Mouse (Mus musculus): ENCODE measurements at regions not wholly inside any gene's neighbourhood (a gene's known extent, or its start where the extent isn't known, plus 50 kb on each side); places are given as distances from the start of the nearest gene placed in this dataset.

GRCm38 (mm10) chr10:46226837-46227402 is 649.3 kb downstream of the Hace1 start:
- no peaks in the 10 kb centered on the region for H3K9me3 ChIP-seq (ENCODE audit: control insufficient read depth, low read length)
- no peak overlapping the region for H3K27ac ChIP-seq
- no peak overlapping the region for H3K9ac ChIP-seq (replicated peaks)
- H3K4me1 ChIP-seq (replicated peaks; ENCODE audit: control insufficient read depth in 2 of 2, insufficient read depth in 2 of 2, low read length in 1 of 2), result no peaks in the 10 kb centered on the region
- ATAC-seq (ENCODE audit: insufficient read depth), result no peak
- H3K4me2 ChIP-seq (ENCODE audit: low read depth), result no peak overlapping the region
- no peak for DNase-seq (ENCODE audit: low read depth in 3 of 3, low spot score in 3 of 3)
- H3K36me3 ChIP-seq (replicated peaks; ENCODE audit: control insufficient read depth, insufficient read depth, low read depth), result no peaks in the 10 kb centered on the region
- WGBS (ENCODE audit: insufficient replicate concordance), result 58% methylated on average over 7 of the region's 7 CpGs
- no peak overlapping the region for H3K4me3 ChIP-seq (ENCODE audit: insufficient read depth in 1 of 2, low read depth in 2 of 2, low read length in 2 of 2)
- H3K27me3 ChIP-seq (ENCODE audit: control insufficient read depth, insufficient read depth, low read length), result no peaks in the 10 kb centered on the region
- TF ChIP-seq CTCF (IDR thresholded peaks at IDR 0.05; ENCODE audit: low read depth) (no peak), EP300 (IDR thresholded peaks at IDR 0.05; ENCODE audit: low read depth) (no peak)

GRCm38 (mm10) chr10:46229608-46230007 is 652.0 kb downstream of the Hace1 start:
- no peak for ATAC-seq (ENCODE audit: insufficient read depth)
- H3K9me3 ChIP-seq (ENCODE audit: control insufficient read depth, low read length), result no peaks in the 10 kb centered on the region

GRCm38 (mm10) chr10:46235581-46235980 is 658.0 kb downstream of the Hace1 start:
- Histone ChIP-seq H3K9me3 (ENCODE audit: control insufficient read depth, low read length) (no peaks in the 10 kb centered on the region), H3K27me3 (ENCODE audit: control insufficient read depth, insufficient read depth, low read length) (no peaks in the 10 kb centered on the region), H3K27ac (no peak overlapping the region), H3K4me3 (ENCODE audit: insufficient read depth in 1 of 2, low read depth in 2 of 2, low read length in 2 of 2) (no peak overlapping the region), H3K36me3 (replicated peaks; ENCODE audit: control insufficient read depth, insufficient read depth, low read depth) (no peaks in the 10 kb centered on the region), H3K9ac (replicated peaks) (no peak overlapping the region), H3K4me2 (ENCODE audit: low read depth) (no peak overlapping the region), H3K4me1 (replicated peaks; ENCODE audit: control insufficient read depth in 2 of 2, insufficient read depth in 2 of 2, low read length in 1 of 2) (no peaks in the 10 kb centered on the region)
- DNase-seq (ENCODE audit: low read depth in 3 of 3, low spot score in 3 of 3), result no peak
- WGBS (ENCODE audit: insufficient replicate concordance), result 40% methylated on average over 2 of the region's 2 CpGs
- ATAC-seq (ENCODE audit: insufficient read depth), result no peak
- TF ChIP-seq EP300 (IDR thresholded peaks at IDR 0.05; ENCODE audit: low read depth) (no peak), CTCF (IDR thresholded peaks at IDR 0.05; ENCODE audit: low read depth) (no peak)

More at GRCm38 (mm10) chr10:46229608-46230007, 652.0 kb downstream of the Hace1 start:
- H3K27me3 ChIP-seq (ENCODE audit: control insufficient read depth, insufficient read depth, low read length), result no peaks in the 10 kb centered on the region
- TF ChIP-seq CTCF (IDR thresholded peaks at IDR 0.05; ENCODE audit: low read depth) (no peak), EP300 (IDR thresholded peaks at IDR 0.05; ENCODE audit: low read depth) (no peak)
- H3K27ac ChIP-seq, result no peak overlapping the region
- no peak overlapping the region for H3K4me3 ChIP-seq (ENCODE audit: insufficient read depth in 1 of 2, low read depth in 2 of 2, low read length in 2 of 2)
- no peaks in the 10 kb centered on the region for H3K4me1 ChIP-seq (replicated peaks; ENCODE audit: control insufficient read depth in 2 of 2, insufficient read depth in 2 of 2, low read length in 1 of 2)
- no peak overlapping the region for H3K4me2 ChIP-seq (ENCODE audit: low read depth)
- 39% methylated on average over 4 of the region's 4 CpGs for WGBS (ENCODE audit: insufficient replicate concordance)
- no peak overlapping the region for H3K9ac ChIP-seq (replicated peaks)
- H3K36me3 ChIP-seq (replicated peaks; ENCODE audit: control insufficient read depth, insufficient read depth, low read depth), result no peaks in the 10 kb centered on the region
- no peak for DNase-seq (ENCODE audit: low read depth in 3 of 3, low spot score in 3 of 3)

GRCm38 (mm10) chr10:46255575-46255974 is 677.9 kb downstream of the Hace1 start:
- Histone ChIP-seq H3K4me3 (ENCODE audit: insufficient read depth in 1 of 2, low read depth in 2 of 2, low read length in 2 of 2) (no peak overlapping the region), H3K9ac (replicated peaks) (no peak overlapping the region), H3K36me3 (replicated peaks; ENCODE audit: control insufficient read depth, insufficient read depth, low read depth) (no peaks in the 10 kb centered on the region), H3K9me3 (ENCODE audit: control insufficient read depth, low read length) (no peaks in the 10 kb centered on the region), H3K27ac (no peak overlapping the region), H3K4me2 (ENCODE audit: low read depth) (no peak overlapping the region), H3K4me1 (replicated peaks; ENCODE audit: control insufficient read depth in 2 of 2, insufficient read depth in 2 of 2, low read length in 1 of 2) (no peaks in the 10 kb centered on the region), H3K27me3 (ENCODE audit: control insufficient read depth, insufficient read depth, low read length) (no peaks in the 10 kb centered on the region)
- TF ChIP-seq CTCF (IDR thresholded peaks at IDR 0.05; ENCODE audit: low read depth) (no peak), EP300 (IDR thresholded peaks at IDR 0.05; ENCODE audit: low read depth) (no peak)
- no peak for DNase-seq (ENCODE audit: low read depth in 3 of 3, low spot score in 3 of 3)
- WGBS (ENCODE audit: insufficient replicate concordance), result 77% methylated on average over 1 of the region's 1 CpGs
- ATAC-seq (ENCODE audit: insufficient read depth), result no peak

GRCm38 (mm10) chr10:46269710-46270109 is 692.1 kb downstream of the Hace1 start:
- Histone ChIP-seq H3K9ac (replicated peaks) (no peak overlapping the region), H3K27ac (no peak overlapping the region), H3K4me1 (replicated peaks; ENCODE audit: control insufficient read depth in 2 of 2, insufficient read depth in 2 of 2, low read length in 1 of 2) (no peaks in the 10 kb centered on the region), H3K9me3 (ENCODE audit: control insufficient read depth, low read length) (no peaks in the 10 kb centered on the region), H3K4me3 (ENCODE audit: insufficient read depth in 1 of 2, low read depth in 2 of 2, low read length in 2 of 2) (no peak overlapping the region), H3K27me3 (ENCODE audit: control insufficient read depth, insufficient read depth, low read length) (no peaks in the 10 kb centered on the region), H3K36me3 (replicated peaks; ENCODE audit: control insufficient read depth, insufficient read depth, low read depth) (no peaks in the 10 kb centered on the region), H3K4me2 (ENCODE audit: low read depth) (no peak overlapping the region)
- TF ChIP-seq EP300 (IDR thresholded peaks at IDR 0.05; ENCODE audit: low read depth) (no peak), CTCF (IDR thresholded peaks at IDR 0.05; ENCODE audit: low read depth) (no peak)
- no peak for DNase-seq (ENCODE audit: low read depth in 3 of 3, low spot score in 3 of 3)
- no peak for ATAC-seq (ENCODE audit: insufficient read depth)
- 72% methylated on average over 1 of the region's 1 CpGs for WGBS (ENCODE audit: insufficient replicate concordance)
